Mouse (Mus musculus) gastrocnemius, adult 18-20 months (tissue): Measurements from ENCODE around the gene Prr5. TPM values are rescaled to one million over a fixed set of nuclear protein-coding genes. Genes with fewer than 3 reads are reported as not detected.

Experiments
- total RNA-seq, 2 experiments: library from RNA; stranded (reverse); gene quantifications; 2 replicates each; pipeline ENCODE4 v1.2.3; 2021

Gene Prr5
- total RNA-seq, 2 experiments from 2014 or later: 2.4 to 3.2 TPM

Other genes starting within 250 kb of the Prr5 start
- under 1 TPM; 0.38 to 0.57 TPM for gene Shisal1, start 222.5 kb upstream of the Prr5 start, total RNA-seq
- gene Rtl6, start 111.8 kb upstream of the Prr5 start, total RNA-seq: 1 to 10 TPM; 4.0 to 4.1 TPM
- gene Arhgap8, start 50.4 kb downstream of the Prr5 start, total RNA-seq: under 1 TPM in 1 of 2 experiments, not detected in 1; 0.14 TPM
- under 1 TPM; 0.23 to 0.57 TPM for gene Phf21b, start 186.4 kb downstream of the Prr5 start, total RNA-seq